Mouse (Mus musculus) kidney, embryonic 15.5 days (tissue): ENCODE data around the gene Ddhd1. TPM values are rescaled to one million over a fixed set of nuclear protein-coding genes. Genes with fewer than 3 reads are reported as not detected.
"Not testable (repeated sequence)": the region's sequence is repeated elsewhere in the genome, so short reads cannot be mapped to it uniquely, and the experiment has no call there.

ENCODE experiments used
- ATAC-seq: fragments of 200-750 bp; cut with Nextera tagmentation; replicated peaks from 2 replicates; pipeline ENCODE4 v1.8.0; 2017; ENCODE audit warnings: moderate TSS enrichment; ENCODE audit not compliant: low FRiP score
- H3K27ac ChIP-seq: fragments of 300-500 bp; sonication (generic); 2 replicates; pipeline ENCODE4 v1.5.1; 2015; ENCODE audit warnings: mild to moderate bottlenecking, inconsistent platforms
- H3K27me3 ChIP-seq: fragments of 300-500 bp; sonication (generic); 2 replicates; pipeline ENCODE4 v1.6.1; 2015; ENCODE audit warnings: inconsistent platforms
- H3K36me3 ChIP-seq: fragments of 300-500 bp; sonication (generic); 2 replicates; pipeline ENCODE4 v1.6.1; 2015; ENCODE audit warnings: inconsistent platforms
- H3K4me1 ChIP-seq: fragments of 300-500 bp; sonication (generic); 2 replicates; pipeline ENCODE4 v1.6.1; 2015; ENCODE audit warnings: inconsistent platforms
- H3K4me2 ChIP-seq: fragments of 300-500 bp; sonication (generic); 2 replicates; pipeline ENCODE4 v1.6.1; 2015; ENCODE audit warnings: moderate library complexity, mild to moderate bottlenecking, inconsistent platforms
- H3K4me3 ChIP-seq: fragments of 300-500 bp; sonication (generic); replicated peaks from 2 replicates; pipeline ENCODE4 v1.5.1; 2015; ENCODE audit warnings: mild to moderate bottlenecking, inconsistent platforms
- H3K9ac ChIP-seq: fragments of 300-500 bp; sonication (generic); 2 replicates; pipeline ENCODE4 v1.6.1; 2015; ENCODE audit warnings: mild to moderate bottlenecking, inconsistent platforms
- H3K9me3 ChIP-seq: fragments of 300-500 bp; sonication (generic); replicated peaks from 2 replicates; pipeline ENCODE4 v1.6.1; 2016; ENCODE audit warnings: inconsistent platforms
- WGBS: fragments of 180-500 bp; shearing (Covaris S2); methylation state at CpG from one replicate; pipeline ENCODE4 v1.1.7; 2015; ENCODE audit warnings: mixed read lengths; 5-methylcytosine and 5-hydroxymethylcytosine counted together
- polyA plus RNA-seq: library from polyadenylated mRNA; unstranded; fragments of >200 nt; fragmentation: Nextera tagmentation; extraction: Ambion mirVana; gene quantifications from 2 replicates; pipeline ENCODE4 v1.2.1, GENCODE M21; 2015

Ddhd1 gene
- polyA plus RNA-seq, 1 experiment from 2014 or later = 7.8 TPM

- Histone ChIP-seq H3K27me3 (no peaks in the 10 kb centered on the region), H3K4me3 (no peak overlapping the region), H3K36me3 (peaks cover 16% of the 10 kb centered on the region), H3K4me2 (no peak overlapping the region), H3K27ac (no peak overlapping the region), H3K9me3 (no peaks in the 10 kb centered on the region), H3K4me1 (no peaks in the 10 kb centered on the region), H3K9ac (no peak overlapping the region)
- ATAC-seq = no peak
- WGBS = 64% methylated on average over 3 of the region's 3 CpGs
These were observed 55.9 kb downstream of the Ddhd1 start for GRCm38 (mm10) chr14:45602002-45602401.

GRCm38 (mm10) chr14:45600587-45600986 is 57.4 kb downstream of the Ddhd1 start:
- H3K4me3 ChIP-seq = no peak overlapping the region
- H3K27me3 ChIP-seq = no peaks in the 10 kb centered on the region
- H3K9ac ChIP-seq = no peak overlapping the region
- no peak overlapping the region for H3K4me2 ChIP-seq
- no peaks in the 10 kb centered on the region for H3K9me3 ChIP-seq
- H3K36me3 ChIP-seq = peaks cover 14% of the 10 kb centered on the region
- H3K27ac ChIP-seq = no peak overlapping the region
- no peak for ATAC-seq
- H3K4me1 ChIP-seq = no peaks in the 10 kb centered on the region
- whole genome bisulfite sequencing = 91% methylated on average over 9 of the region's 9 CpGs

GRCm38 (mm10) chr14:45597855-45598254 is 60.1 kb downstream of the Ddhd1 start:
- peaks cover 22% of the 10 kb centered on the region for H3K36me3 ChIP-seq
- no peak for ATAC-seq
- no peak overlapping the region for H3K4me3 ChIP-seq
- no peaks in the 10 kb centered on the region for H3K9me3 ChIP-seq
- no peak overlapping the region for H3K27ac ChIP-seq
- no peak overlapping the region for H3K4me2 ChIP-seq
- no peaks in the 10 kb centered on the region for H3K27me3 ChIP-seq
- WGBS = 70% methylated on average over 8 of the region's 8 CpGs
- H3K4me1 ChIP-seq = no peaks in the 10 kb centered on the region
- H3K9ac ChIP-seq = no peak overlapping the region

- no peaks in the 10 kb centered on the region for H3K27me3 ChIP-seq
- no peak overlapping the region for H3K4me2 ChIP-seq
- H3K4me1 ChIP-seq = no peaks in the 10 kb centered on the region
- peaks cover 15% of the 10 kb centered on the region for H3K36me3 ChIP-seq
- no peak overlapping the region for H3K4me3 ChIP-seq
- H3K27ac ChIP-seq = no peak overlapping the region
- H3K9me3 ChIP-seq = no peaks in the 10 kb centered on the region
- no peak overlapping the region for H3K9ac ChIP-seq
- 87% methylated on average over 6 of the region's 6 CpGs for WGBS
- no peak for ATAC-seq
These were observed 64.7 kb downstream of the Ddhd1 start for GRCm38 (mm10) chr14:45593261-45593660.

GRCm38 (mm10) chr14:45588403-45588802 is 69.5 kb downstream of the Ddhd1 start:
- WGBS = 76% methylated on average over 7 of the region's 7 CpGs
- no peak overlapping the region for H3K4me3 ChIP-seq
- H3K36me3 ChIP-seq = no peaks in the 10 kb centered on the region
- ATAC-seq = no peak
- no peak overlapping the region for H3K4me2 ChIP-seq
- H3K27ac ChIP-seq = no peak overlapping the region
- H3K9me3 ChIP-seq = no peaks in the 10 kb centered on the region
- H3K4me1 ChIP-seq = no peaks in the 10 kb centered on the region
- H3K27me3 ChIP-seq = no peaks in the 10 kb centered on the region
- H3K9ac ChIP-seq = no peak overlapping the region

- H3K9ac ChIP-seq = no peak overlapping the region
- no peaks in the 10 kb centered on the region for H3K27me3 ChIP-seq
- no peaks in the 10 kb centered on the region for H3K4me1 ChIP-seq
- no peak overlapping the region for H3K4me2 ChIP-seq
- no peak overlapping the region for H3K27ac ChIP-seq
- WGBS = 87% methylated on average over 6 of the region's 6 CpGs
- H3K4me3 ChIP-seq = no peak overlapping the region
- H3K9me3 ChIP-seq = no peaks in the 10 kb centered on the region
- H3K36me3 ChIP-seq = no peaks in the 10 kb centered on the region
- no peak for ATAC-seq
These were observed 70.4 kb downstream of the Ddhd1 start for GRCm38 (mm10) chr14:45587536-45587935.

- H3K9ac ChIP-seq = no peak overlapping the region
- 0 out of 2 replicates have a peak, but pooled peaks have one; percentile 56 for ATAC-seq
- 64% methylated on average over 8 of the region's 8 CpGs for WGBS
- H3K4me3 ChIP-seq = no peak overlapping the region
- no peaks in the 10 kb centered on the region for H3K36me3 ChIP-seq
- H3K4me1 ChIP-seq = no peaks in the 10 kb centered on the region
- no peaks in the 10 kb centered on the region for H3K9me3 ChIP-seq
- H3K27me3 ChIP-seq = no peaks in the 10 kb centered on the region
- H3K4me2 ChIP-seq = no peak overlapping the region
- no peak overlapping the region for H3K27ac ChIP-seq
These were observed 74.4 kb downstream of the Ddhd1 start for GRCm38 (mm10) chr14:45583494-45584027.

GRCm38 (mm10) chr14:45580923-45581827 is 76.8 kb downstream of the Ddhd1 start:
- H3K4me1 ChIP-seq, H3K9me3 ChIP-seq, H3K27me3 ChIP-seq, ATAC-seq, H3K27ac ChIP-seq, H3K4me3 ChIP-seq, H3K9ac ChIP-seq, H3K4me2 ChIP-seq, H3K36me3 ChIP-seq: not testable (repeated sequence)
- 77% methylated on average over 3 of the region's 3 CpGs for WGBS

- Histone ChIP-seq H3K9me3 (no peaks in the 10 kb centered on the region), H3K27ac (peak overlapping the region; percentile 49), H3K4me2 (peak overlapping the region; percentile 64), H3K4me1 (peaks cover 22% of the 10 kb centered on the region), H3K27me3 (no peaks in the 10 kb centered on the region), H3K9ac (0 out of 2 replicates have a peak overlapping the region, but pooled peaks have one; percentile 17), H3K4me3 (peak overlapping the region; percentile 39), H3K36me3 (no peaks in the 10 kb centered on the region)
- ATAC-seq = 0 out of 2 replicates have a peak, but pooled peaks have one; percentile 30
- WGBS = 24% methylated on average over 33 of the region's 33 CpGs
These were observed 91.6 kb downstream of the Ddhd1 start for GRCm38 (mm10) chr14:45566066-45566937.

GRCm38 (mm10) chr14:45565216-45566065 is 92.5 kb downstream of the Ddhd1 start:
- peak overlapping the region; percentile 17; the same call in 1 of the 2 replicates for H3K9ac ChIP-seq

GRCm38 (mm10) chr14:45563577-45563976 is 94.4 kb downstream of the Ddhd1 start:
- Histone ChIP-seq H3K4me3 (no peak overlapping the region), H3K4me1 (peaks cover 22% of the 10 kb centered on the region), H3K9ac (no peak overlapping the region), H3K27ac (no peak overlapping the region), H3K4me2 (no peak overlapping the region), H3K36me3 (no peaks in the 10 kb centered on the region), H3K27me3 (no peaks in the 10 kb centered on the region), H3K9me3 (no peaks in the 10 kb centered on the region)
- 88% methylated on average over 1 of the region's 1 CpGs for WGBS
- peak; percentile 31; the same call in 1 of the 2 replicates for ATAC-seq

More at GRCm38 (mm10) chr14:45565216-45566065, 92.5 kb downstream of the Ddhd1 start:
- Histone ChIP-seq H3K4me1 (peaks cover 22% of the 10 kb centered on the region), H3K27ac (peak overlapping the region; percentile 49), H3K27me3 (no peaks in the 10 kb centered on the region), H3K4me2 (peak overlapping the region; percentile 64), H3K9me3 (no peaks in the 10 kb centered on the region), H3K4me3 (peak overlapping the region; percentile 30), H3K36me3 (no peaks in the 10 kb centered on the region)
- WGBS = 9% methylated on average over 20 of the region's 20 CpGs
- ATAC-seq = peak; percentile 50
